Mouse (Mus musculus): ENCODE data around the gene Otof.
A peak's percentile ranks its signal among the peaks of the same experiment; 100 is the strongest.

The Otof gene

GRCm38 (mm10) chr5:30423572-30424244, 38.0 kb downstream of the Otof start:
- DNase-seq (ENCODE audit: low spot score), result no peak

- no peak for DNase-seq (ENCODE audit: low spot score)
These were observed 38.6 kb downstream of the Otof start for GRCm38 (mm10) chr5:30423121-30423520.

GRCm38 (mm10) chr5:30416665-30417064, 45.1 kb downstream of the Otof start:
- DNase-seq (ENCODE audit: low spot score), result no peak

GRCm38 (mm10) chr5:30415876-30416275, 45.9 kb downstream of the Otof start:
- DNase-seq (ENCODE audit: low spot score), result no peak

GRCm38 (mm10) chr5:30415381-30415780, 46.4 kb downstream of the Otof start:
- DNase-seq (ENCODE audit: low spot score), result no peak

GRCm38 (mm10) chr5:30411524-30411923, 50.2 kb downstream of the Otof start:
- DNase-seq (ENCODE audit: low spot score), result no peak

- DNase-seq (ENCODE audit: low spot score), result no peak
These were observed 54.9 kb downstream of the Otof start for GRCm38 (mm10) chr5:30406876-30407275.

GRCm38 (mm10) chr5:30401165-30401564, 60.6 kb downstream of the Otof start:
- DNase-seq (ENCODE audit: low spot score), result no peak

GRCm38 (mm10) chr5:30400521-30400920, 61.2 kb downstream of the Otof start:
- DNase-seq (ENCODE audit: low spot score), result no peak

GRCm38 (mm10) chr5:30391473-30391872, 70.3 kb downstream of the Otof start:
- DNase-seq (ENCODE audit: low spot score), result peak; percentile 43

GRCm38 (mm10) chr5:30389836-30390235, 71.9 kb downstream of the Otof start:
- DNase-seq (ENCODE audit: low spot score), result peak; percentile 16

GRCm38 (mm10) chr5:30387726-30388125, 74.0 kb downstream of the Otof start:
- no peak for DNase-seq (ENCODE audit: low spot score)

GRCm38 (mm10) chr5:30382876-30383275, 78.9 kb downstream of the Otof start:
- DNase-seq (ENCODE audit: low spot score), result no peak

GRCm38 (mm10) chr5:30369426-30369825, 92.3 kb downstream of the Otof start:
- no peak for DNase-seq (ENCODE audit: low spot score)

- DNase-seq (ENCODE audit: low spot score), result no peak
These were observed 94.3 kb downstream of the Otof start for GRCm38 (mm10) chr5:30367405-30367804.

- peak; percentile 61 for DNase-seq (ENCODE audit: low spot score)
These were observed 103.2 kb downstream of the Otof start for GRCm38 (mm10) chr5:30358436-30359099.

- no peak for DNase-seq (ENCODE audit: low spot score)
These were observed 105.1 kb downstream of the Otof start for GRCm38 (mm10) chr5:30356647-30357046.

- no peak for DNase-seq (ENCODE audit: low spot score)
These were observed 106.1 kb downstream of the Otof start for GRCm38 (mm10) chr5:30355559-30356159.

GRCm38 (mm10) chr5:30355114-30355513, 106.6 kb downstream of the Otof start:
- no peak for DNase-seq (ENCODE audit: low spot score)

- no peak for DNase-seq (ENCODE audit: low spot score)
These were observed 108.1 kb downstream of the Otof start for GRCm38 (mm10) chr5:30353605-30354004.

- DNase-seq (ENCODE audit: low spot score), result no peak
These were observed 117.8 kb downstream of the Otof start for GRCm38 (mm10) chr5:30343886-30344285.

GRCm38 (mm10) chr5:30343107-30343506, 118.6 kb downstream of the Otof start:
- no peak for DNase-seq (ENCODE audit: low spot score)

- no peak for DNase-seq (ENCODE audit: low spot score)
These were observed 119.1 kb downstream of the Otof start for GRCm38 (mm10) chr5:30342601-30343015.

All from ovary, adult 18-20 months (tissue).